Mouse (Mus musculus): ENCODE data around the gene Gm21293. TPM values are rescaled to one million over a fixed set of nuclear protein-coding genes. Genes with fewer than 3 reads are reported as not detected.
"Not testable (repeated sequence)": the region's sequence is repeated elsewhere in the genome, so short reads cannot be mapped to it uniquely, and the experiment has no call there.

Gene Gm21293
- not detected in 2 replicates for polyA plus RNA-seq (2012; ENCODE audit: insufficient read depth, insufficient read length, missing spikeins)

GRCm38 (mm10) chr10:104142687-104143086, at the start of gene Gm21293:
Gene Gm21293, plus strand, starts transcription at chr10:104142987.
- H3K4me3 ChIP-seq (ENCODE audit: insufficient read depth, low read depth, low read length); H3K4me1 ChIP-seq (ENCODE audit: control insufficient read depth, insufficient read depth, insufficient read length, low read length); H3K27ac ChIP-seq (replicated peaks; ENCODE audit: low read depth, low read length): not testable (repeated sequence)

GRCm38 (mm10) chr10:104110044-104110443, 32.7 kb upstream of the Gm21293 start:
- Histone ChIP-seq H3K4me3 (ENCODE audit: insufficient read depth, low read depth, low read length) (no peak overlapping the region), H3K4me1 (ENCODE audit: control insufficient read depth, insufficient read depth, insufficient read length, low read length) (no peaks in the 10 kb centered on the region), H3K27ac (replicated peaks; ENCODE audit: low read depth, low read length) (no peak overlapping the region)

GRCm38 (mm10) chr10:104118312-104118711, 24.5 kb upstream of the Gm21293 start:
- no peaks in the 10 kb centered on the region for H3K4me1 ChIP-seq (ENCODE audit: control insufficient read depth, insufficient read depth, insufficient read length, low read length)
- no peak overlapping the region for H3K27ac ChIP-seq (replicated peaks; ENCODE audit: low read depth, low read length)
- H3K4me3 ChIP-seq (ENCODE audit: insufficient read depth, low read depth, low read length), result no peak overlapping the region

GRCm38 (mm10) chr10:104151197-104151596, 8.4 kb downstream of the Gm21293 start, which contains the start of gene Gm6763:
Gene Gm6763, plus strand, starts transcription at chr10:104151497.
- not testable (repeated sequence) for H3K27ac ChIP-seq (replicated peaks; ENCODE audit: low read depth, low read length); H3K4me1 ChIP-seq (ENCODE audit: control insufficient read depth, insufficient read depth, insufficient read length, low read length); H3K4me3 ChIP-seq (ENCODE audit: insufficient read depth, low read depth, low read length)

GRCm38 (mm10) chr10:104159706-104160105, 16.9 kb downstream of the Gm21293 start, which contains the start of gene Gm8764:
Gene Gm8764, plus strand, starts transcription at chr10:104160006.
- not testable (repeated sequence) for H3K4me1 ChIP-seq (ENCODE audit: control insufficient read depth, insufficient read depth, insufficient read length, low read length); H3K4me3 ChIP-seq (ENCODE audit: insufficient read depth, low read depth, low read length); H3K27ac ChIP-seq (replicated peaks; ENCODE audit: low read depth, low read length)

GRCm38 (mm10) chr10:104168215-104168614, 25.4 kb downstream of the Gm21293 start, which contains the start of gene Gm21304:
Gene Gm21304, plus strand, starts transcription at chr10:104168515.
- H3K27ac ChIP-seq (replicated peaks; ENCODE audit: low read depth, low read length); H3K4me1 ChIP-seq (ENCODE audit: control insufficient read depth, insufficient read depth, insufficient read length, low read length); H3K4me3 ChIP-seq (ENCODE audit: insufficient read depth, low read depth, low read length): not testable (repeated sequence)

GRCm38 (mm10) chr10:104176724-104177123, 33.9 kb downstream of the Gm21293 start, which contains the start of gene Gm21312:
Gene Gm21312, plus strand, starts transcription at chr10:104177024.
- not testable (repeated sequence) for H3K4me1 ChIP-seq (ENCODE audit: control insufficient read depth, insufficient read depth, insufficient read length, low read length)

GRCm38 (mm10) chr10:104185233-104185632, 42.4 kb downstream of the Gm21293 start, which contains the start of gene Gm20765:
Gene Gm20765, plus strand, starts transcription at chr10:104185533.
- not testable (repeated sequence) for H3K4me3 ChIP-seq (ENCODE audit: insufficient read depth, low read depth, low read length); H3K27ac ChIP-seq (replicated peaks; ENCODE audit: low read depth, low read length); H3K4me1 ChIP-seq (ENCODE audit: control insufficient read depth, insufficient read depth, insufficient read length, low read length)

More at GRCm38 (mm10) chr10:104176724-104177123, 33.9 kb downstream of the Gm21293 start, which contains the start of gene Gm21312:
- H3K4me3 ChIP-seq (ENCODE audit: insufficient read depth, low read depth, low read length); H3K27ac ChIP-seq (replicated peaks; ENCODE audit: low read depth, low read length): not testable (repeated sequence)

- H3K4me3 ChIP-seq (ENCODE audit: insufficient read depth, low read depth, low read length); H3K4me1 ChIP-seq (ENCODE audit: control insufficient read depth, insufficient read depth, insufficient read length, low read length); H3K27ac ChIP-seq (replicated peaks; ENCODE audit: low read depth, low read length): not testable (repeated sequence)
Observed at GRCm38 (mm10) chr10:104193742-104194141, 51.0 kb downstream of the Gm21293 start, which contains the start of gene Gm4340. Gene Gm4340, plus strand, starts transcription at chr10:104194042.

Other genes starting within 250 kb of the Gm21293 start
- not detected in 2 replicates for gene Gm6763, start 8.5 kb downstream of the Gm21293 start, polyA plus RNA-seq (2012; ENCODE audit: insufficient read depth, insufficient read length, missing spikeins)
- gene Gm8764, start 17.0 kb downstream of the Gm21293 start, polyA plus RNA-seq (2012; ENCODE audit: insufficient read depth, insufficient read length, missing spikeins), result not detected in 2 replicates
- gene Gm21304, start 25.5 kb downstream of the Gm21293 start, polyA plus RNA-seq (2012; ENCODE audit: insufficient read depth, insufficient read length, missing spikeins), result not detected in 2 replicates
- gene Gm21312, start 34.0 kb downstream of the Gm21293 start, polyA plus RNA-seq (2012; ENCODE audit: insufficient read depth, insufficient read length, missing spikeins), result not detected in 2 replicates
- gene Gm20765, start 42.5 kb downstream of the Gm21293 start, polyA plus RNA-seq (2012; ENCODE audit: insufficient read depth, insufficient read length, missing spikeins), result not detected in 2 replicates
- not detected in 2 replicates for gene Gm4340, start 51.1 kb downstream of the Gm21293 start, polyA plus RNA-seq (2012; ENCODE audit: insufficient read depth, insufficient read length, missing spikeins)